In the genomic region with DNA sequence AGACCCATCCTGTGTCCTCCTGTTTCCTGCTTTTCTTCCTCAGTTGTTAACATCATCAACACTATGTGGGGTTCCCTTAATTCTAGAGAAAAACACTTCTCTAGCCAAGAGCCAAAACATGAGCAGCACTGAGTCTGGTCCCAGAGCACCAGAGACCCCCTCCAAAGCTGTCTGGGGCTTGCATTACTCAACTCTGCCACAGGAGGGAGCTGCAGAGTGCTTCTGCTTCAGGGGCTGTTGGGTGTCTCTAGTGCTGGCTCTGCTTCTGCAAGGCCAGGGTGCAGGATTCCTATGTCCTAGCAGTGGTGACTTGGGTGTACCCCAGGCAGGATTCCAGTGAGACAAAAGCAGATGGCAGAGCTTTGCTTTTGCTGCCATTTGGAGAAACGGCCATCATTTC, we compare ENCODE assay signal across 8 mouse cellular contexts.
DNase-seq lines count a peak whose midpoint lies in the region; ATAC-seq and TF ChIP-seq lines count a peak whose summit lies in the region.

No protein-coding gene starts in this region.

- H3K4me3 ChIP-seq in left cerebral cortex, adult 2 months, result no peak overlapping the region

- peak; percentile 86 for TF ChIP-seq CTCF in left cerebral cortex, adult 2 months (IDR thresholded peaks at IDR 0.05)

- intact Hi-C loops in left cerebral cortex, adult 2 months (cut with DNase I), result no loop called here
- intact Hi-C loops in left cerebral cortex, postnatal 10 days (cut with DNase I), result loop anchor here (5.0 kb wide), 1 partner anchor 196 kb away; no protein-coding TSS in a partner anchor
- intact Hi-C loops in left cerebral cortex, postnatal 25 days (cut with DNase I), result loop anchor here (5.0 kb wide), 1 partner anchor 191 kb away; no protein-coding TSS in a partner anchor

- ATAC-seq in monocyte, adult 5-6 weeks (replicated peaks; ENCODE audit: insufficient number of reproducible peaks, low FRiP score, low TSS enrichment, poor library complexity, severe bottlenecking), result no peak

- peak; percentile 24 to 52 for DNase-seq in cerebellum, adult 18-20 months
- no peak for DNase-seq in cerebellum, adult 11-12 months
- peak; percentile 49 to 59 for DNase-seq in left cerebral cortex, adult 2 months (ENCODE audit: extremely low spot score in 1 of 2, low spot score in 2 of 2)
- no peak for DNase-seq in left cerebral cortex, postnatal 10 days (ENCODE audit: extremely low spot score in 1 of 2, low spot score in 2 of 2)
- DNase-seq in brain, adult 2 months (ENCODE audit: low read depth, low spot score), result peak; percentile 41
- DNase-seq in left cerebral cortex, postnatal 25 days (ENCODE audit: low spot score in 2 of 2), result peak; percentile 26
- peak; percentile 51 for DNase-seq in testis, postnatal 10 days (ENCODE audit: low spot score)

- H3K27ac ChIP-seq in left cerebral cortex, adult 2 months, result no peak overlapping the region

Comparison
In these comparisons a context has a peak if more than half of its experiments do, and no peak if none do; other contexts are left out.
1. DNase-seq: peak in cerebellum, adult 18-20 months (2 of 2), left cerebral cortex, adult 2 months (2 of 2), brain, adult 2 months (single experiment), left cerebral cortex, postnatal 25 days (2 of 2) and testis, postnatal 10 days (single experiment); none in cerebellum, adult 11-12 months (single experiment) and left cerebral cortex, postnatal 10 days (0 of 2).